In genomic region chr4:147406735-147407462, GRCm38 (mm10) we compare ENCODE assay signal across 9 mouse cellular contexts. TPM values are rescaled to one million over a fixed set of nuclear protein-coding genes. Genes with fewer than 3 reads are reported as not detected.
A peak's percentile ranks its signal among the peaks of the same experiment; 100 is the strongest.
DNase-seq lines count a peak whose midpoint lies in the region; ATAC-seq and TF ChIP-seq lines count a peak whose summit lies in the region.
"Had no signal": no experiment of that assay in that cellular context is flagged by ENCODE, and none has a peak within 500 bp of the region (broad histone marks: within the 10 kb centered on the region; RNA-seq: fewer than 3 reads in every experiment).

No protein-coding gene starts in this region.

- H3K27me3 ChIP-seq in thymus, adult 2 months (ENCODE audit: control insufficient read depth, insufficient read depth, low read length), result no peaks in the 10 kb centered on the region
- no peaks in the 10 kb centered on the region for H3K27me3 ChIP-seq in hindbrain, embryonic 12.5 days
- H3K27me3 ChIP-seq in megakaryocyte, embryonic 14.5 days (replicated peaks), result no peaks in the 10 kb centered on the region

- WGBS in thymus, adult 2 months, result 2% methylated on average over 62 of the region's 75 CpGs
- 1% methylated on average over 52 of the region's 75 CpGs for WGBS in hindbrain, embryonic 12.5 days

- no peak for TF ChIP-seq POLR2A in thymus, adult 2 months (IDR thresholded peaks at IDR 0.05; ENCODE audit: control insufficient read depth, extremely low read depth, insufficient read depth, low read length, poor library complexity)

- H3K9me3 ChIP-seq in hindbrain, embryonic 12.5 days (replicated peaks), result peaks cover 54% of the 10 kb centered on the region
- H3K9me3 ChIP-seq in megakaryocyte, embryonic 14.5 days, result peaks cover 25% of the 10 kb centered on the region

- DNase-seq in cerebellum, postnatal 10 days, result peak; percentile 64 to 66
- DNase-seq in cerebellum, adult 9-11 months, result no peak
- DNase-seq in thymus, adult 2 months, result no peak
- no peak for DNase-seq in thymus, postnatal 25 days
- no peak for DNase-seq in frontal cortex, postnatal 14 days (ENCODE audit: low spot score in 2 of 2)
- no peak for DNase-seq in lung, postnatal 10 days

- H3K4me3 ChIP-seq in thymus, adult 2 months (ENCODE audit: control insufficient read depth, insufficient read depth, low read length), result peak overlapping the region; percentile 30; the same call in 1 of the 2 replicates
- H3K4me3 ChIP-seq in hindbrain, embryonic 12.5 days, result peak overlapping the region; percentile 47
- peak overlapping the region; percentile 88 for H3K4me3 ChIP-seq in megakaryocyte, embryonic 14.5 days (replicated peaks)

- TF ChIP-seq CTCF in thymus, adult 2 months (IDR thresholded peaks at IDR 0.05; ENCODE audit: borderline replicate concordance, control insufficient read depth, extremely low read depth, insufficient read depth, low read length, poor library complexity), result no peak

- H3K27ac ChIP-seq in thymus, adult 2 months (ENCODE audit: control insufficient read depth, insufficient read depth, low read length), result no peak overlapping the region
- H3K27ac ChIP-seq in hindbrain, embryonic 12.5 days, result peak overlapping the region; percentile 68; the same call in 1 of the 2 replicates
- H3K27ac ChIP-seq: macrophage had no signal

- peak overlapping the region; percentile 69 for H3K9ac ChIP-seq in hindbrain, embryonic 12.5 days

- ATAC-seq in hindbrain, embryonic 12.5 days (ENCODE audit: low FRiP score), result peak; percentile 92

- H3K4me2 ChIP-seq in hindbrain, embryonic 12.5 days (replicated peaks), result peak overlapping the region; percentile 59

- no peaks in the 10 kb centered on the region for H3K4me1 ChIP-seq in thymus, adult 2 months (replicated peaks; ENCODE audit: control insufficient read depth, insufficient read depth, low read length)
- no peaks in the 10 kb centered on the region for H3K4me1 ChIP-seq in hindbrain, embryonic 12.5 days
- H3K4me1 ChIP-seq in megakaryocyte, embryonic 14.5 days, result no peaks in the 10 kb centered on the region

- no peaks in the 10 kb centered on the region for H3K36me3 ChIP-seq in thymus, adult 2 months (ENCODE audit: control insufficient read depth, insufficient read depth, low read length)
- peaks cover 10% of the 10 kb centered on the region; the same call in 1 of the 2 replicates for H3K36me3 ChIP-seq in hindbrain, embryonic 12.5 days
- H3K36me3 ChIP-seq in megakaryocyte, embryonic 14.5 days (replicated peaks; ENCODE audit: low read length), result no peaks in the 10 kb centered on the region

RNA-seq across cellular contexts. Expression of gene Zfp978, which starts 45.8 kb away (rescaled TPM):
- polyA plus RNA-seq in thymus, adult 2 months (2012; rRNA removed), result not detected in 2 replicates
- polyA plus RNA-seq in hindbrain, embryonic 12.5 days (2016; fragmentation: Nextera tagmentation; extraction: Ambion mirVana), result 0.21 TPM in 1 of 2 replicates, not detected in the other
- not detected in 2 replicates for polyA plus RNA-seq in megakaryocyte, embryonic 14.5 days (2012; ENCODE audit: insufficient read depth, low replicate concordance)
- polyA plus RNA-seq: macrophage had no signal

Comparison
In these comparisons a context has a peak if more than half of its experiments do, and no peak if none do; other contexts are left out.
1. DNase-seq: peak in cerebellum, postnatal 10 days (2 of 2); none in cerebellum, adult 9-11 months (single experiment), thymus, adult 2 months (single experiment), thymus, postnatal 25 days (single experiment), frontal cortex, postnatal 14 days (0 of 2) and lung, postnatal 10 days (single experiment).
2. H3K4me3 ChIP-seq: peak in every context shown above with its lines; median percentile 88 in megakaryocyte, embryonic 14.5 days; 47 in hindbrain, embryonic 12.5 days; 30 in thymus, adult 2 months.